Mouse (Mus musculus) liver, embryonic 12.5 days (tissue): ENCODE data around the gene Dnhd1. TPM values are rescaled to one million over a fixed set of nuclear protein-coding genes. Genes with fewer than 3 reads are reported as not detected.
"Not testable (repeated sequence)": the region's sequence is repeated elsewhere in the genome, so short reads cannot be mapped to it uniquely, and the experiment has no call there.

ENCODE experiments used
- ATAC-seq: fragments of 200-750 bp; cut with Nextera tagmentation; 2 replicates; pipeline ENCODE4 v1.8.0; 2017; ENCODE audit warnings: moderate number of reproducible peaks, mild to moderate bottlenecking, moderate library complexity
- H3K27ac ChIP-seq: fragments of 300-500 bp; sonication (generic); 2 replicates; pipeline ENCODE4 v1.5.1; 2016; ENCODE audit warnings: mild to moderate bottlenecking
- H3K27me3 ChIP-seq: fragments of 300-500 bp; sonication (generic); replicated peaks from 2 replicates; pipeline ENCODE4 v1.6.1; 2016; ENCODE audit warnings: mild to moderate bottlenecking, moderate library complexity
- H3K36me3 ChIP-seq: fragments of 300-500 bp; sonication (generic); 2 replicates; pipeline ENCODE4 v1.6.1; 2016; ENCODE audit warnings: mild to moderate bottlenecking, moderate library complexity
- H3K4me1 ChIP-seq: fragments of 300-500 bp; sonication (generic); 2 replicates; pipeline ENCODE4 v1.6.1; 2016
- H3K4me2 ChIP-seq: fragments of 300-500 bp; sonication (generic); 2 replicates; pipeline ENCODE4 v1.6.1; 2016; ENCODE audit warnings: mild to moderate bottlenecking, moderate library complexity
- H3K4me3 ChIP-seq: fragments of 300-500 bp; sonication (generic); 2 replicates; pipeline ENCODE4 v1.5.1; 2016; ENCODE audit warnings: mild to moderate bottlenecking, moderate library complexity
- H3K9ac ChIP-seq: fragments of 300-500 bp; sonication (generic); 2 replicates; pipeline ENCODE4 v1.6.1; 2016; ENCODE audit warnings: mild to moderate bottlenecking, moderate library complexity
- H3K9me3 ChIP-seq: fragments of 300-500 bp; sonication (generic); replicated peaks from 2 replicates; pipeline ENCODE4 v1.6.1; 2016; ENCODE audit warnings: mild to moderate bottlenecking, moderate library complexity
- WGBS: fragments of 180-500 bp; shearing (Covaris S2); methylation state at CpG from one replicate; pipeline ENCODE4 v1.1.7; 2016; ENCODE audit not compliant: insufficient replicate concordance; 5-methylcytosine and 5-hydroxymethylcytosine counted together
- polyA plus RNA-seq: library from polyadenylated mRNA; unstranded; fragments of >200 nt; fragmentation: Nextera tagmentation; extraction: Ambion mirVana; gene quantifications from 2 replicates; pipeline ENCODE4 v1.2.1, GENCODE M21; 2016

Gene Dnhd1
- polyA plus RNA-seq, 1 experiment from 2014 or later = 0.24 TPM

- not testable (repeated sequence) for H3K9me3 ChIP-seq, H3K27me3 ChIP-seq, ATAC-seq
- peak overlapping the region; percentile 99 for H3K4me3 ChIP-seq
- peak overlapping the region; percentile 89 for H3K4me2 ChIP-seq
- peaks cover 59% of the 10 kb centered on the region for H3K36me3 ChIP-seq
- peak overlapping the region; percentile 98 for H3K9ac ChIP-seq
- H3K4me1 ChIP-seq = peaks cover 65% of the 10 kb centered on the region
- 79% methylated on average over 7 of the region's 7 CpGs for WGBS
- peak overlapping the region; percentile 91 for H3K27ac ChIP-seq
These were observed 92.0 kb downstream of the Dnhd1 start for GRCm38 (mm10) chr7:105742539-105743215.

GRCm38 (mm10) chr7:105743246-105743925 lies 92.8 kb downstream of the Dnhd1 start:
- H3K36me3 ChIP-seq = peaks cover 66% of the 10 kb centered on the region
- WGBS = 25% methylated on average over 20 of the region's 20 CpGs

GRCm38 (mm10) chr7:105743926-105744590 lies 93.4 kb downstream of the Dnhd1 start, which contains the start of gene Taf10:
Taf10 (minus strand) TSS chr7:105744361.
- Histone ChIP-seq H3K9ac (peak within 1 kb of the TSS; percentile 98), H3K27ac (peak within 1 kb of the TSS; percentile 91), H3K4me2 (peak within 1 kb of the TSS; percentile 89), H3K36me3 (peaks cover 72% of the 10 kb centered on the region), H3K9me3 (no peaks in the 10 kb centered on the region), H3K4me1 (peaks cover 51% of the 10 kb centered on the region), H3K27me3 (no peaks in the 10 kb centered on the region), H3K4me3 (peak within 1 kb of the TSS; percentile 99)
- peak; percentile 100 for ATAC-seq
- WGBS = 0% methylated on average over 66 of the region's 67 CpGs

More at GRCm38 (mm10) chr7:105743246-105743925, 92.8 kb downstream of the Dnhd1 start:
- ATAC-seq, H3K27me3 ChIP-seq, H3K9me3 ChIP-seq: not testable (repeated sequence)
- Histone ChIP-seq H3K4me1 (peaks cover 58% of the 10 kb centered on the region), H3K4me3 (peak overlapping the region; percentile 99), H3K4me2 (peak overlapping the region; percentile 89), H3K9ac (peak overlapping the region; percentile 98), H3K27ac (peak overlapping the region; percentile 91)

GRCm38 (mm10) chr7:105747776-105748175 lies 97.1 kb downstream of the Dnhd1 start:
- H3K4me3 ChIP-seq = no peak overlapping the region
- ATAC-seq = no peak
- no peak overlapping the region for H3K27ac ChIP-seq
- H3K4me2 ChIP-seq = no peak overlapping the region
- peaks cover 43% of the 10 kb centered on the region for H3K4me1 ChIP-seq
- WGBS = 65% methylated on average over 2 of the region's 2 CpGs
- H3K36me3 ChIP-seq = peaks cover 49% of the 10 kb centered on the region
- no peaks in the 10 kb centered on the region for H3K9me3 ChIP-seq
- H3K9ac ChIP-seq = no peak overlapping the region
- no peaks in the 10 kb centered on the region for H3K27me3 ChIP-seq

- Histone ChIP-seq H3K4me3 (peak within 1 kb of the TSS; percentile 73), H3K9me3 (no peaks in the 10 kb centered on the region), H3K27ac (peak within 1 kb of the TSS; percentile 67), H3K36me3 (peaks cover 42% of the 10 kb centered on the region), H3K9ac (peak within 1 kb of the TSS; percentile 84), H3K4me1 (peaks cover 20% of the 10 kb centered on the region), H3K4me2 (peak within 1 kb of the TSS; percentile 86), H3K27me3 (0 out of 2 replicates have a peak, but pooled peaks cover 4% of the 10 kb centered on the region)
- WGBS = 16% methylated on average over 20 of the region's 20 CpGs
- peak; percentile 87 for ATAC-seq
These were observed 101.1 kb downstream of the Dnhd1 start, which contains the start of gene Tpp1 for GRCm38 (mm10) chr7:105751491-105752433. Tpp1 (minus strand) TSS chr7:105752235.

GRCm38 (mm10) chr7:105752716-105753115 lies 102.1 kb downstream of the Dnhd1 start:
- ATAC-seq = no peak
- H3K9ac ChIP-seq = no peak overlapping the region
- peaks cover 20% of the 10 kb centered on the region for H3K4me1 ChIP-seq
- H3K9me3 ChIP-seq = no peaks in the 10 kb centered on the region
- H3K4me3 ChIP-seq = no peak overlapping the region
- H3K27me3 ChIP-seq = 0 out of 2 replicates have a peak, but pooled peaks cover 4% of the 10 kb centered on the region
- H3K36me3 ChIP-seq = peaks cover 33% of the 10 kb centered on the region
- 69% methylated on average over 2 of the region's 2 CpGs for WGBS
- no peak overlapping the region for H3K4me2 ChIP-seq
- no peak overlapping the region; the same call in 1 of the 2 replicates for H3K27ac ChIP-seq

- Histone ChIP-seq H3K9me3 (no peaks in the 10 kb centered on the region), H3K4me1 (peaks cover 20% of the 10 kb centered on the region), H3K4me3 (no peak overlapping the region), H3K4me2 (no peak overlapping the region), H3K27me3 (0 out of 2 replicates have a peak, but pooled peaks cover 4% of the 10 kb centered on the region), H3K27ac (no peak overlapping the region), H3K9ac (0 out of 2 replicates have a peak overlapping the region, but pooled peaks have one; percentile 8), H3K36me3 (peaks cover 27% of the 10 kb centered on the region)
- 73% methylated on average over 10 of the region's 10 CpGs for WGBS
- no peak for ATAC-seq
These were observed 102.7 kb downstream of the Dnhd1 start for GRCm38 (mm10) chr7:105753281-105753680.

GRCm38 (mm10) chr7:105761813-105762484 lies 111.3 kb downstream of the Dnhd1 start:
- Histone ChIP-seq H3K27me3 (peaks cover 53% of the 10 kb centered on the region), H3K4me2 (peak overlapping the region; percentile 63), H3K36me3 (peaks cover 17% of the 10 kb centered on the region), H3K27ac (no peak overlapping the region), H3K9me3 (no peaks in the 10 kb centered on the region), H3K4me3 (peak overlapping the region; percentile 42), H3K9ac (no peak overlapping the region), H3K4me1 (peaks cover 8% of the 10 kb centered on the region; the same call in 1 of the 2 replicates)
- peak; percentile 44 for ATAC-seq
- 11% methylated on average over 51 of the region's 51 CpGs for WGBS

GRCm38 (mm10) chr7:105762517-105763270 lies 112.1 kb downstream of the Dnhd1 start:
- peaks cover 12% of the 10 kb centered on the region; the same call in 1 of the 2 replicates for H3K4me1 ChIP-seq
- H3K27me3 ChIP-seq = peaks cover 53% of the 10 kb centered on the region
- H3K9ac ChIP-seq = no peak overlapping the region
- WGBS = 9% methylated on average over 55 of the region's 55 CpGs
- peak overlapping the region; percentile 63 for H3K4me2 ChIP-seq
- no peaks in the 10 kb centered on the region for H3K9me3 ChIP-seq
- H3K36me3 ChIP-seq = peaks cover 17% of the 10 kb centered on the region
- H3K4me3 ChIP-seq = peak overlapping the region; percentile 42
- ATAC-seq = peak; percentile 23
- no peak overlapping the region for H3K27ac ChIP-seq

GRCm38 (mm10) chr7:105764331-105764730 lies 113.7 kb downstream of the Dnhd1 start:
- Histone ChIP-seq H3K4me2 (no peak overlapping the region), H3K4me1 (peaks cover 9% of the 10 kb centered on the region; the same call in 1 of the 2 replicates), H3K27me3 (peaks cover 53% of the 10 kb centered on the region), H3K27ac (no peak overlapping the region), H3K36me3 (peaks cover 14% of the 10 kb centered on the region), H3K9ac (no peak overlapping the region), H3K9me3 (no peaks in the 10 kb centered on the region), H3K4me3 (no peak overlapping the region)
- no peak for ATAC-seq
- WGBS = 75% methylated on average over 11 of the region's 11 CpGs
